Mouse (Mus musculus): ENCODE measurements around the gene Guca2b. TPM values are rescaled to one million over a fixed set of nuclear protein-coding genes. Genes with fewer than 3 reads are reported as not detected.

The Guca2b gene
- polyA plus RNA-seq, 1 experiment, result not detected

DNA sequence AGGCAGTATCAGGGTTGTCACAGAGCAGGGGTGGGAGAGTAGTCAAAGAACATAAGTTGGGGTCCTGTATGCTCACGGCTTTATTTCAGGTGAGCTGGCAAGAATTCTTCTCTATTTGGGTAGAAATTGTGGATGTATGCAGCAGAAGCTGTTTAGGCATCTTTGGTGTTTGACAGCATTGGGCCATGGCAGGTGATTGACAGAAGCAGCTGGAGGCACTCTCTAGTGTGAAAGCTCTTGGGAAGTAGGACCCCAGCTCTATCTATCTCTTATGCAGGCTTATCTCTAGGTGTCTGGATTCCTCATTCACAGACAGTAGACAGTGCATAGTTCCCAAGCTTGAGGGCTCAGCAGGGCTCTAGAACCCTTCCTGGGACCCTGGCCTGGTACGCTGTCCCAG is 27.0 kb upstream of the Guca2b start:
- Histone ChIP-seq H3K9ac (ENCODE audit: low read depth, poor library complexity, severe bottlenecking) (no peak overlapping the region), H3K36me3 (ENCODE audit: control insufficient read depth, insufficient read depth, low read length, poor library complexity, severe bottlenecking) (no peaks in the 10 kb centered on the region), H3K4me3 (ENCODE audit: low read depth, low read length) (no peak overlapping the region), H3K9me3 (replicated peaks; ENCODE audit: control insufficient read depth, insufficient read depth, low read length, poor library complexity, severe bottlenecking) (no peaks in the 10 kb centered on the region), H3K4me1 (ENCODE audit: control insufficient read depth, insufficient read depth, low read length) (no peaks in the 10 kb centered on the region), H3K27ac (ENCODE audit: insufficient read depth, low read length) (no peak overlapping the region), H3K27me3 (ENCODE audit: control insufficient read depth, insufficient read depth, low read length, poor library complexity, severe bottlenecking) (no peaks in the 10 kb centered on the region)
- TF ChIP-seq EP300 (IDR thresholded peaks at IDR 0.05; ENCODE audit: insufficient read depth, low read depth, low read length) (no peak), POLR2A (IDR thresholded peaks at IDR 0.05; ENCODE audit: insufficient read depth, low read length) (no peak), CTCF (IDR thresholded peaks at IDR 0.05; ENCODE audit: low read depth, low read length) (no peak)

DNA sequence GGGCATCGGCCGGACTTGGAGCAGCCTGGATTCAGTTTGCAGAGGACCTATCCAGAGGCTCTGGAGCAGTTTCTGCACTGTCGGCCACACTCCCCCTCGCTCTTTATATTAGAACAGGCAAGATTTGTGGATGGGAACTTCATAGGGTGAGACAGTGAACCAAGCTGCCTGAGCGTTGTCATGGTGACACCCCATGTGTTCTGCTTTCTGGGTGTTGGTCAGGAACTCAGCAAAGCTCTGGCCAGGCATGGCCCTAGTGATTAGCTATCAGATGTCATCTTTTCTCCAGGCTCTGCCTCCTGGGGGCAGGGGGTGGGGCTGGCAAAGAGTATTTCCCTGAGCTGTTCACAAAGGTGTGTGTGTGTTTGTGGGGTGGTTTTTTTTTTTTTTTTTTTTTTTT is 23.8 kb upstream of the Guca2b start:
- Histone ChIP-seq H3K4me3 (ENCODE audit: low read depth, low read length) (no peak overlapping the region), H3K27ac (ENCODE audit: insufficient read depth, low read length) (no peak overlapping the region), H3K27me3 (ENCODE audit: control insufficient read depth, insufficient read depth, low read length, poor library complexity, severe bottlenecking) (no peaks in the 10 kb centered on the region), H3K36me3 (ENCODE audit: control insufficient read depth, insufficient read depth, low read length, poor library complexity, severe bottlenecking) (no peaks in the 10 kb centered on the region), H3K9me3 (replicated peaks; ENCODE audit: control insufficient read depth, insufficient read depth, low read length, poor library complexity, severe bottlenecking) (no peaks in the 10 kb centered on the region), H3K4me1 (ENCODE audit: control insufficient read depth, insufficient read depth, low read length) (no peaks in the 10 kb centered on the region), H3K9ac (ENCODE audit: low read depth, poor library complexity, severe bottlenecking) (no peak overlapping the region)
- TF ChIP-seq POLR2A (IDR thresholded peaks at IDR 0.05; ENCODE audit: insufficient read depth, low read length) (no peak), EP300 (IDR thresholded peaks at IDR 0.05; ENCODE audit: insufficient read depth, low read depth, low read length) (no peak), CTCF (IDR thresholded peaks at IDR 0.05; ENCODE audit: low read depth, low read length) (no peak)

DNA sequence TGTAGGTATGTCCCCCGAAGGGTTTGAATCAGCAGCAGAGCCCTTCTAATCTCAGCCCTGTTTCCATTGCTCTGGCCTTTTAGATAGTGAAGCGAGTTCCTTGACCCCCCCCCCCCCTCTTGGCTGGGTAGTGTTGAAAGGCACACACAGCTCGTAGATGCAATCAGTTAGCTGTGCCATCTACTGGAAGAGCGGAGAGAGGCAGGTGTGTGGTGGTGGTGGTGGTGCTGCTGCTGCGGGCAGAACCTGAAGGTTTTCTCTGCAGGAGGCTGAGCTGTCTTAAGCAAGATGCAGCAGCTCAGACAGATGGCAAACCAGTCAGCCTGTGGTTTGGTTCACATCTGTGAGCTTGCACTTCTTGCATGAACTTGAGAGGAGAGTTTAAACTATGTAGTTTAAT is 13.9 kb upstream of the Guca2b start:
- Histone ChIP-seq H3K9me3 (replicated peaks; ENCODE audit: control insufficient read depth, insufficient read depth, low read length, poor library complexity, severe bottlenecking) (no peaks in the 10 kb centered on the region), H3K4me3 (ENCODE audit: low read depth, low read length) (no peak overlapping the region), H3K9ac (ENCODE audit: low read depth, poor library complexity, severe bottlenecking) (no peak overlapping the region), H3K27ac (ENCODE audit: insufficient read depth, low read length) (no peak overlapping the region), H3K27me3 (ENCODE audit: control insufficient read depth, insufficient read depth, low read length, poor library complexity, severe bottlenecking) (no peaks in the 10 kb centered on the region), H3K4me1 (ENCODE audit: control insufficient read depth, insufficient read depth, low read length) (no peaks in the 10 kb centered on the region), H3K36me3 (ENCODE audit: control insufficient read depth, insufficient read depth, low read length, poor library complexity, severe bottlenecking) (no peaks in the 10 kb centered on the region)
- TF ChIP-seq POLR2A (IDR thresholded peaks at IDR 0.05; ENCODE audit: insufficient read depth, low read length) (no peak), CTCF (IDR thresholded peaks at IDR 0.05; ENCODE audit: low read depth, low read length) (peak; percentile 22)

DNA sequence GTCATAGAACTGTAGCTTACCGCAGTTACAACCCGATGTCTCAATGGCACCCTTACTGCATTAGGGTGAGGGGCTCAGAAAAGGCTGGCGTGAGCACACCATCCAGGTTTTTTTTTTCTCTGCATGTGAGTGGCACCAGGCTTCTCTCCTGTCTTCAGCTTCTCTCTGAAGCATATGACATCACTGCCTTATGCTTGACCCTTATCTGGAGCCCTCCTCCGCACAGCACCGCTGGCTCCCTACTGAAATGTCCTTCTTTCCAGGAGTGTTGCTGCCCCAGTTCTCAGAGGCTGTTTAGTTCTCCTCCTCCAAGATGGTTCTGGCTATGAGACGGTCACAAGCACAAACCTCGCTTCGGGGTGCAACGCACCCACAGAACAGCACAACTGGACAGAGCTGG is 12.4 kb upstream of the Guca2b start:
- Histone ChIP-seq H3K9ac (ENCODE audit: low read depth, poor library complexity, severe bottlenecking) (no peak overlapping the region), H3K4me3 (ENCODE audit: low read depth, low read length) (no peak overlapping the region), H3K36me3 (ENCODE audit: control insufficient read depth, insufficient read depth, low read length, poor library complexity, severe bottlenecking) (no peaks in the 10 kb centered on the region), H3K27me3 (ENCODE audit: control insufficient read depth, insufficient read depth, low read length, poor library complexity, severe bottlenecking) (no peaks in the 10 kb centered on the region), H3K27ac (ENCODE audit: insufficient read depth, low read length) (no peak overlapping the region), H3K4me1 (ENCODE audit: control insufficient read depth, insufficient read depth, low read length) (no peaks in the 10 kb centered on the region), H3K9me3 (replicated peaks; ENCODE audit: control insufficient read depth, insufficient read depth, low read length, poor library complexity, severe bottlenecking) (no peaks in the 10 kb centered on the region)
- TF ChIP-seq EP300 (IDR thresholded peaks at IDR 0.05; ENCODE audit: insufficient read depth, low read depth, low read length) (no peak), POLR2A (IDR thresholded peaks at IDR 0.05; ENCODE audit: insufficient read depth, low read length) (no peak), CTCF (IDR thresholded peaks at IDR 0.05; ENCODE audit: low read depth, low read length) (no peak)

DNA sequence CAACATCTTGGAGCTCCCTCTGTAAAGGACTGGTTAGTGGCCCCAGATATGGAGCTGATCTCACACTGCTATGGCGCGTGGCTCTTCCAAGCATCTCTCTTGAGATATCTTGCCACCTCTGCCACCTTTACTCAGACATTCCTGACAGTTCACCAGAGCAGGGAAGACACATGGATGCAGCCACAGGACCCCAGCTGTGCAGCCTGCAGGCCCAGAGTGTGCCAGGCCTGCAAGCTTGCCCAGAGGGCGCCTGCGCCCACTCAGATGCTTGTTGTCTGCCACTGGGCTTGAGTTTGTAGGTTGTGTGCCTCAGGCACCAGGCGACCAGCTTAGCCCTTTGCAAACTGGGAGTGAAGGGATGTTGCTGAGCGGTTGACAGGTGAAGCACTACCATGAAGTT is 12.0 kb upstream of the Guca2b start:
- Histone ChIP-seq H3K4me3 (ENCODE audit: low read depth, low read length) (no peak overlapping the region), H3K27me3 (ENCODE audit: control insufficient read depth, insufficient read depth, low read length, poor library complexity, severe bottlenecking) (no peaks in the 10 kb centered on the region), H3K9ac (ENCODE audit: low read depth, poor library complexity, severe bottlenecking) (no peak overlapping the region), H3K9me3 (replicated peaks; ENCODE audit: control insufficient read depth, insufficient read depth, low read length, poor library complexity, severe bottlenecking) (no peaks in the 10 kb centered on the region), H3K36me3 (ENCODE audit: control insufficient read depth, insufficient read depth, low read length, poor library complexity, severe bottlenecking) (no peaks in the 10 kb centered on the region), H3K27ac (ENCODE audit: insufficient read depth, low read length) (no peak overlapping the region), H3K4me1 (ENCODE audit: control insufficient read depth, insufficient read depth, low read length) (no peaks in the 10 kb centered on the region)
- TF ChIP-seq EP300 (IDR thresholded peaks at IDR 0.05; ENCODE audit: insufficient read depth, low read depth, low read length) (no peak), CTCF (IDR thresholded peaks at IDR 0.05; ENCODE audit: low read depth, low read length) (no peak), POLR2A (IDR thresholded peaks at IDR 0.05; ENCODE audit: insufficient read depth, low read length) (no peak)

DNA sequence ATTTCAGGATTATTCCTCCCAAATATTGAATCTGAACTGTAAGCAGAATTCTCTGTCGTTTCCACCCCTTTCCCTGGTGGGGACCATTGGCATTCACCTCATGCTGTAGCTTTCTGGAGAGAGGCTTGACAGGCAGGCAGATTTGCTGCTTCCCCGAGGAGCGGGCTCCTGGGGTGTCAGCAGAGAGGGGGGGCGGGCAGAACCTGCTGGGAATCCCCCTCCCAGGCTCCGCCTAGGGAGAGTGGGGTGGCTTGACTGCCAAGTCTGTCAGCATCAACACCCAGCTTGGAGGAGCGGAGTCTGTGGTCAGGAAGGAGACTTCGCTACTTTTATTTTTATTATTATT is 11.4 kb upstream of the Guca2b start:
- Histone ChIP-seq H3K4me1 (ENCODE audit: control insufficient read depth, insufficient read depth, low read length) (no peaks in the 10 kb centered on the region), H3K36me3 (ENCODE audit: control insufficient read depth, insufficient read depth, low read length, poor library complexity, severe bottlenecking) (no peaks in the 10 kb centered on the region)
- TF ChIP-seq POLR2A (IDR thresholded peaks at IDR 0.05; ENCODE audit: insufficient read depth, low read length) (no peak), EP300 (IDR thresholded peaks at IDR 0.05; ENCODE audit: insufficient read depth, low read depth, low read length) (no peak), CTCF (IDR thresholded peaks at IDR 0.05; ENCODE audit: low read depth, low read length) (no peak)

More for the DNA sequence above, 11.4 kb upstream of the Guca2b start:
- no peak overlapping the region for H3K27ac ChIP-seq (ENCODE audit: insufficient read depth, low read length)
- H3K4me3 ChIP-seq (ENCODE audit: low read depth, low read length), result no peak overlapping the region
- no peaks in the 10 kb centered on the region for H3K27me3 ChIP-seq (ENCODE audit: control insufficient read depth, insufficient read depth, low read length, poor library complexity, severe bottlenecking)
- no peak overlapping the region for H3K9ac ChIP-seq (ENCODE audit: low read depth, poor library complexity, severe bottlenecking)
- H3K9me3 ChIP-seq (replicated peaks; ENCODE audit: control insufficient read depth, insufficient read depth, low read length, poor library complexity, severe bottlenecking), result no peaks in the 10 kb centered on the region

Data from ES-Bruce4 (cell line).